Mouse (Mus musculus): Measurements from ENCODE around the gene B020031M17Rik. TPM values are rescaled to one million over a fixed set of nuclear protein-coding genes. Genes with fewer than 3 reads are reported as not detected.
"Not testable (repeated sequence)": the region's sequence is repeated elsewhere in the genome, so short reads cannot be mapped to it uniquely, and the experiment has no call there.

Gene B020031M17Rik
- polyA plus RNA-seq (2015; fragmentation: Nextera tagmentation; extraction: Ambion mirVana), result not detected in 2 replicates

GRCm38 (mm10) chr13:119950706-119951105, at the start of gene B020031M17Rik:
Gene B020031M17Rik, minus strand, starts transcription at chr13:119950806.
- H3K4me2 ChIP-seq; ATAC-seq (ENCODE audit: borderline replicate concordance, extremely low read depth, low FRiP score, low TSS enrichment); H3K9ac ChIP-seq; H3K27ac ChIP-seq; H3K4me3 ChIP-seq; H3K4me1 ChIP-seq; H3K9me3 ChIP-seq; H3K36me3 ChIP-seq; H3K27me3 ChIP-seq: not testable (repeated sequence)
- WGBS, result 63% methylated on average over 4 of the region's 6 CpGs

- not testable (repeated sequence) for H3K4me1 ChIP-seq; H3K27me3 ChIP-seq; ATAC-seq (ENCODE audit: borderline replicate concordance, extremely low read depth, low FRiP score, low TSS enrichment); H3K4me2 ChIP-seq; H3K9me3 ChIP-seq; H3K9ac ChIP-seq; H3K27ac ChIP-seq; H3K36me3 ChIP-seq; H3K4me3 ChIP-seq
- no CpG with 5 or more reads among the region's 4 CpGs for WGBS
Observed at GRCm38 (mm10) chr13:119999215-119999614, 48.6 kb upstream of the B020031M17Rik start.

GRCm38 (mm10) chr13:119998442-119999086, 48.0 kb upstream of the B020031M17Rik start:
- H3K9me3 ChIP-seq, H3K27ac ChIP-seq, H3K4me2 ChIP-seq, H3K9ac ChIP-seq, H3K36me3 ChIP-seq, H3K4me3 ChIP-seq, H3K27me3 ChIP-seq, H3K4me1 ChIP-seq: not testable (repeated sequence)
- peak; percentile 64; the same call in 1 of the 2 replicates for ATAC-seq (ENCODE audit: borderline replicate concordance, extremely low read depth, low FRiP score, low TSS enrichment)
- WGBS, result no CpG with 5 or more reads among the region's 22 CpGs

GRCm38 (mm10) chr13:119991917-119992496, 41.4 kb upstream of the B020031M17Rik start:
- H3K27me3 ChIP-seq; H3K36me3 ChIP-seq; H3K9ac ChIP-seq; H3K4me3 ChIP-seq; ATAC-seq (ENCODE audit: borderline replicate concordance, extremely low read depth, low FRiP score, low TSS enrichment); H3K4me2 ChIP-seq; H3K27ac ChIP-seq; H3K9me3 ChIP-seq; H3K4me1 ChIP-seq: not testable (repeated sequence)
- no CpG with 5 or more reads among the region's 10 CpGs for WGBS

GRCm38 (mm10) chr13:119991264-119991663, 40.7 kb upstream of the B020031M17Rik start:
- not testable (repeated sequence) for H3K9me3 ChIP-seq; H3K4me2 ChIP-seq; H3K27me3 ChIP-seq; H3K4me1 ChIP-seq; H3K9ac ChIP-seq; H3K4me3 ChIP-seq; H3K36me3 ChIP-seq; H3K27ac ChIP-seq; ATAC-seq (ENCODE audit: borderline replicate concordance, extremely low read depth, low FRiP score, low TSS enrichment)
- WGBS, result no CpG with 5 or more reads among the region's 13 CpGs

GRCm38 (mm10) chr13:119969163-119969562, 18.6 kb upstream of the B020031M17Rik start:
- not testable (repeated sequence) for H3K4me1 ChIP-seq, H3K36me3 ChIP-seq, H3K27ac ChIP-seq, H3K4me3 ChIP-seq, H3K9ac ChIP-seq, H3K4me2 ChIP-seq, H3K27me3 ChIP-seq, H3K9me3 ChIP-seq
- ATAC-seq (ENCODE audit: borderline replicate concordance, extremely low read depth, low FRiP score, low TSS enrichment), result 0 out of 2 replicates have a peak, but pooled peaks have one; percentile 27
- WGBS, result no CpG with 5 or more reads among the region's 13 CpGs

GRCm38 (mm10) chr13:119968193-119968592, 17.6 kb upstream of the B020031M17Rik start:
- not testable (repeated sequence) for H3K4me3 ChIP-seq; H3K27me3 ChIP-seq; H3K9me3 ChIP-seq; H3K36me3 ChIP-seq; H3K27ac ChIP-seq; H3K4me1 ChIP-seq; H3K9ac ChIP-seq; H3K4me2 ChIP-seq; ATAC-seq (ENCODE audit: borderline replicate concordance, extremely low read depth, low FRiP score, low TSS enrichment)
- WGBS, result no CpG with 5 or more reads among the region's 14 CpGs

GRCm38 (mm10) chr13:119965968-119966367, 15.4 kb upstream of the B020031M17Rik start:
- not testable (repeated sequence) for H3K9me3 ChIP-seq; H3K27ac ChIP-seq; H3K36me3 ChIP-seq; H3K27me3 ChIP-seq; H3K9ac ChIP-seq; H3K4me1 ChIP-seq; ATAC-seq (ENCODE audit: borderline replicate concordance, extremely low read depth, low FRiP score, low TSS enrichment)
- peak overlapping the region; percentile 45 for H3K4me2 ChIP-seq
- peak overlapping the region; percentile 23 for H3K4me3 ChIP-seq
- under 1% methylated on average over 18 of the region's 22 CpGs for WGBS

GRCm38 (mm10) chr13:119965302-119965952, 14.8 kb upstream of the B020031M17Rik start:
- H3K27me3 ChIP-seq, H3K36me3 ChIP-seq, H3K4me1 ChIP-seq, H3K9me3 ChIP-seq, H3K27ac ChIP-seq, H3K9ac ChIP-seq: not testable (repeated sequence)
- H3K4me3 ChIP-seq, result peak overlapping the region; percentile 23
- peak; percentile 79 for ATAC-seq (ENCODE audit: borderline replicate concordance, extremely low read depth, low FRiP score, low TSS enrichment)
- 1% methylated on average over 16 of the region's 34 CpGs for WGBS
- H3K4me2 ChIP-seq, result peak overlapping the region; percentile 45

GRCm38 (mm10) chr13:119962856-119963255, 12.2 kb upstream of the B020031M17Rik start:
- WGBS, result no CpG with 5 or more reads among the region's 5 CpGs
- ATAC-seq (ENCODE audit: borderline replicate concordance, extremely low read depth, low FRiP score, low TSS enrichment), result not testable (repeated sequence)

GRCm38 (mm10) chr13:119955567-119955966, 5.0 kb upstream of the B020031M17Rik start:
- WGBS, result no CpG with 5 or more reads among the region's 5 CpGs
- not testable (repeated sequence) for H3K4me3 ChIP-seq; ATAC-seq (ENCODE audit: borderline replicate concordance, extremely low read depth, low FRiP score, low TSS enrichment)

More at GRCm38 (mm10) chr13:119962856-119963255, 12.2 kb upstream of the B020031M17Rik start:
- not testable (repeated sequence) for H3K4me3 ChIP-seq, H3K36me3 ChIP-seq, H3K4me2 ChIP-seq, H3K27ac ChIP-seq, H3K9me3 ChIP-seq, H3K4me1 ChIP-seq, H3K27me3 ChIP-seq, H3K9ac ChIP-seq

GRCm38 (mm10) chr13:119955089-119955488, 4.5 kb upstream of the B020031M17Rik start:
- H3K9ac ChIP-seq; ATAC-seq (ENCODE audit: borderline replicate concordance, extremely low read depth, low FRiP score, low TSS enrichment): not testable (repeated sequence)
- 74% methylated on average over 2 of the region's 2 CpGs for WGBS

More at GRCm38 (mm10) chr13:119955567-119955966, 5.0 kb upstream of the B020031M17Rik start:
- not testable (repeated sequence) for H3K9me3 ChIP-seq, H3K27me3 ChIP-seq, H3K27ac ChIP-seq, H3K9ac ChIP-seq, H3K36me3 ChIP-seq, H3K4me2 ChIP-seq, H3K4me1 ChIP-seq

More at GRCm38 (mm10) chr13:119955089-119955488, 4.5 kb upstream of the B020031M17Rik start:
- H3K27me3 ChIP-seq, H3K27ac ChIP-seq, H3K4me3 ChIP-seq, H3K9me3 ChIP-seq, H3K4me1 ChIP-seq, H3K36me3 ChIP-seq, H3K4me2 ChIP-seq: not testable (repeated sequence)

Data from lung, embryonic 15.5 days (tissue).